Mouse (Mus musculus) heart, adult 2 months (tissue): ENCODE data around the gene Slc16a14. TPM values are rescaled to one million over a fixed set of nuclear protein-coding genes. Genes with fewer than 3 reads are reported as not detected.

Source experiments
- DNase-seq, 2 experiments: peaks; one replicate each; pipeline ENCODE4 v3.0.0; 2021
- H3K27ac ChIP-seq: fragments of 200-600 bp; 2 replicates; pipeline ENCODE4 v1.8.1; 2022
- H3K27me3 ChIP-seq: fragments of 200-500 bp; 2 replicates; pipeline ENCODE4 v1.6.1; 2012; ENCODE audit warnings: mild to moderate bottlenecking, low read length, inconsistent platforms, mixed read lengths; ENCODE audit not compliant: control insufficient read depth, insufficient read depth
- H3K36me3 ChIP-seq: fragments of 200-500 bp; 2 replicates; pipeline ENCODE4 v1.6.1; 2012; ENCODE audit warnings: low read length, inconsistent platforms; ENCODE audit not compliant: control insufficient read depth, insufficient read depth
- H3K4me1 ChIP-seq: fragments of 200-500 bp; 2 replicates; pipeline ENCODE4 v1.6.1; 2011; ENCODE audit warnings: low read length; ENCODE audit not compliant: control insufficient read depth, insufficient read depth
- H3K4me3 ChIP-seq: fragments of 200-600 bp; 2 replicates; pipeline ENCODE4 v1.8.1; 2022
- H3K79me2 ChIP-seq: fragments of 200-500 bp; replicated peaks from 2 replicates; pipeline ENCODE4 v1.6.1; 2012; ENCODE audit warnings: mild to moderate bottlenecking, inconsistent platforms, low read length, moderate library complexity, mixed read lengths; ENCODE audit not compliant: control insufficient read depth, insufficient read depth
- H3K9ac ChIP-seq: fragments of 200-500 bp; 2 replicates; pipeline ENCODE4 v1.6.1; 2012; ENCODE audit warnings: low read depth, mild to moderate bottlenecking, control low read depth, inconsistent platforms, low read length, mixed read lengths
- CTCF ChIP-seq: fragments of 200-600 bp; IDR thresholded peaks from 2 replicates; pipeline ENCODE4 v1.8.1; 2022; ENCODE audit warnings: antibody characterized with exemption, mild to moderate bottlenecking, moderate library complexity
- EP300 ChIP-seq: fragments of 200-500 bp; IDR thresholded peaks from 2 replicates; pipeline ENCODE4 v1.6.1; 2011; ENCODE audit warnings: low read depth, low read length, control low read depth; ENCODE audit not compliant: insufficient read depth
- POLR2A ChIP-seq: fragments of 200-500 bp; IDR thresholded peaks from 2 replicates; pipeline ENCODE4 v1.6.1; 2011; ENCODE audit warnings: mild to moderate bottlenecking, low read depth, low read length, control low read depth; ENCODE audit not compliant: insufficient read depth
- WGBS: fragments of 180-500 bp; shearing (Covaris S2); methylation state at CpG from one replicate; pipeline ENCODE4 v1.1.7; 2018; 5-methylcytosine and 5-hydroxymethylcytosine counted together
- intact Hi-C: fragments of 180-260 bp; cut with DNase I; formaldehyde crosslinking; loops from one replicate; pipeline ENCODE4 v1.15.1; 2025
- polyA plus RNA-seq: library from polyadenylated mRNA; depleted of rRNA; stranded (reverse); fragments of >200 nt; gene quantifications from 2 replicates; pipeline ENCODE4 v1.2.3, GENCODE M21; 2012
- total RNA-seq, 2 experiments: library from RNA; stranded (reverse); gene quantifications; 2 replicates each; pipeline ENCODE4 v1.2.3; 2021

Gene Slc16a14
- total and polyA plus RNA-seq, 3 experiments: 0.10 to 0.48 (median 0.23) TPM

- Histone ChIP-seq H3K9ac (no peak overlapping the region), H3K27me3 (no peaks in the 10 kb centered on the region), H3K4me1 (no peaks in the 10 kb centered on the region), H3K27ac (no peak overlapping the region), H3K4me3 (no peak overlapping the region), H3K79me2 (no peaks in the 10 kb centered on the region), H3K36me3 (no peaks in the 10 kb centered on the region)
- 88% methylated on average over 8 of the region's 8 CpGs for WGBS
- intact Hi-C loops: no loop called here
- TF ChIP-seq POLR2A: no peak
- no peak for TF ChIP-seq CTCF
- no peak for TF ChIP-seq EP300
- DNase-seq: no peak
Observed at GRCm38 (mm10) chr1:84879571-84880120, 55.3 kb downstream of the Slc16a14 start.

- H3K36me3 ChIP-seq: no peaks in the 10 kb centered on the region
- no peaks in the 10 kb centered on the region for H3K27me3 ChIP-seq
- H3K9ac ChIP-seq: no peak overlapping the region
- no peaks in the 10 kb centered on the region for H3K79me2 ChIP-seq
- no peak overlapping the region for H3K27ac ChIP-seq
- TF ChIP-seq POLR2A (no peak), CTCF (no peak), EP300 (no peak)
- intact Hi-C loops: no loop called here
- WGBS: 91% methylated on average over 2 of the region's 2 CpGs
- H3K4me1 ChIP-seq: no peaks in the 10 kb centered on the region
- H3K4me3 ChIP-seq: no peak overlapping the region
- no peak for DNase-seq
Observed at GRCm38 (mm10) chr1:84877590-84877989, 57.3 kb downstream of the Slc16a14 start.

- TF ChIP-seq CTCF: no peak
- no peak for TF ChIP-seq EP300
- TF ChIP-seq POLR2A: no peak
- WGBS: 55% methylated on average over 4 of the region's 4 CpGs
- no peaks in the 10 kb centered on the region for H3K4me1 ChIP-seq
- H3K9ac ChIP-seq: no peak overlapping the region
- H3K27ac ChIP-seq: no peak overlapping the region
- no peaks in the 10 kb centered on the region for H3K79me2 ChIP-seq
- H3K4me3 ChIP-seq: no peak overlapping the region
- DNase-seq: no peak
- intact Hi-C loops: no loop called here
- H3K36me3 ChIP-seq: no peaks in the 10 kb centered on the region
- H3K27me3 ChIP-seq: no peaks in the 10 kb centered on the region
Observed at GRCm38 (mm10) chr1:84872939-84873338, 62.0 kb downstream of the Slc16a14 start.

- no peaks in the 10 kb centered on the region for H3K36me3 ChIP-seq
- no peak for TF ChIP-seq EP300
- TF ChIP-seq POLR2A: no peak
- no peak for TF ChIP-seq CTCF
Observed at GRCm38 (mm10) chr1:84872105-84872504, 62.8 kb downstream of the Slc16a14 start.

DNA sequence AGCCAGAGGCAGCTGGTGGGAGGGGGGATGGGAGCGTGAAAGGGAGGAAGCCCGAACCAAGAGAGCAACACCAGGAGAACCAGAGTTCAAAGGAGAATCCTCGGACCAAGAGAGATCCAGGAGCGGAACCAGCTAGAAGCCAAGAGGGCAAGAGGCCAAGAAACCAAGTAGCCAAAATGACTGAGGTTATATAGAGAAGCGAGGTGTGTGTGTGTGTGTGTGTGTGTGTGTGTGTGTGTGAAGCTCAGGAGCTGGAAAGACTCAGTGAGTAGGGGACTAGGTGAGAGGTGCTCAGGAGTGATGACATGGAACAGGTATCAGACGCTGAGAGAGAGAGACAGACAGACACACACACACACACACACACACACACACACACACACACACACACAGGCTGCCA lies 63.8 kb downstream of the Slc16a14 start:
- Histone ChIP-seq H3K79me2 (no peaks in the 10 kb centered on the region), H3K4me3 (no peak overlapping the region), H3K4me1 (no peaks in the 10 kb centered on the region), H3K27me3 (no peaks in the 10 kb centered on the region), H3K27ac (no peak overlapping the region), H3K36me3 (no peaks in the 10 kb centered on the region), H3K9ac (no peak overlapping the region)
- no peak for DNase-seq
- intact Hi-C loops: no loop called here
- WGBS: 54% methylated on average over 5 of the region's 6 CpGs
- TF ChIP-seq EP300 (no peak), POLR2A (no peak)

More at GRCm38 (mm10) chr1:84872105-84872504, 62.8 kb downstream of the Slc16a14 start:
- intact Hi-C loops: no loop called here
- Histone ChIP-seq H3K4me3 (no peak overlapping the region), H3K27me3 (no peaks in the 10 kb centered on the region), H3K27ac (no peak overlapping the region), H3K9ac (no peak overlapping the region), H3K4me1 (no peaks in the 10 kb centered on the region), H3K79me2 (no peaks in the 10 kb centered on the region)
- WGBS: 80% methylated on average over 3 of the region's 3 CpGs
- no peak for DNase-seq

DNA sequence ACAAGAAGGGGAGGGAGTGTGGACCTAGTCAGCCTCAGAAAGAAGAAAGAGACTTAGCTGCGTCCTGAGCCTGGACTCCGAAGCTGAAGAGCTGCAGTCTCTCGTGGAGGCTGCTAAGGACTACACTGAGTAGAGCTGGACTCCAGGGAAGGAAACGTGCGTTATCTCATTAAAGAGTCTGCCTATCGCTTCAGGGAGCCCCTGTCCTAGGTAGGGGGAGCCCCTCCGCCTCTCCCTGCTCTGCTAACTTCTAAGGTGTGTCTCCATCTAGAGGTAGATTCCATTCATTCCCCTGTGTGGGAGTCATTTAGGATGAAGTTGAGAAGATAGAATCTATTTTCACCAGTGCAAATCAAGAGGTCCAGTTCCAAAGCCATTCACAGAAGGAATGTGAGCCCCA lies 65.4 kb downstream of the Slc16a14 start:
- Histone ChIP-seq H3K36me3 (no peaks in the 10 kb centered on the region), H3K9ac (no peak overlapping the region), H3K27me3 (no peaks in the 10 kb centered on the region), H3K79me2 (no peaks in the 10 kb centered on the region), H3K27ac (no peak overlapping the region), H3K4me1 (no peaks in the 10 kb centered on the region), H3K4me3 (no peak overlapping the region)
- intact Hi-C loops: no loop called here
- TF ChIP-seq CTCF (no peak), EP300 (no peak), POLR2A (no peak)
- 37% methylated on average over 7 of the region's 7 CpGs for WGBS
- no peak for DNase-seq
